Mouse (Mus musculus): ENCODE data around the gene Spint3. TPM values are rescaled to one million over a fixed set of nuclear protein-coding genes. Genes with fewer than 3 reads are reported as not detected.

Spint3 gene
- polyA plus RNA-seq, 1 experiment from 2014 or later = not detected

- no peak overlapping the region for H3K4me3 ChIP-seq
- no peak overlapping the region for H3K27ac ChIP-seq
- H3K27me3 ChIP-seq (replicated peaks) = no peaks in the 10 kb centered on the region
- WGBS = 50% methylated on average over 5 of the region's 5 CpGs
- no peak for ATAC-seq (replicated peaks)
- H3K4me1 ChIP-seq = no peaks in the 10 kb centered on the region
- no peak overlapping the region for H3K9ac ChIP-seq
- no peak overlapping the region for H3K4me2 ChIP-seq
- H3K9me3 ChIP-seq = no peaks in the 10 kb centered on the region
- H3K36me3 ChIP-seq (replicated peaks) = no peaks in the 10 kb centered on the region
Measured at GRCm38 (mm10) chr2:164544454-164545097, 28.7 kb downstream of the Spint3 start.

GRCm38 (mm10) chr2:164543745-164544144 lies 29.5 kb downstream of the Spint3 start:
- Histone ChIP-seq H3K4me2 (no peak overlapping the region), H3K9ac (no peak overlapping the region), H3K9me3 (no peaks in the 10 kb centered on the region), H3K27me3 (replicated peaks) (no peaks in the 10 kb centered on the region), H3K4me3 (no peak overlapping the region), H3K27ac (no peak overlapping the region), H3K36me3 (replicated peaks) (no peaks in the 10 kb centered on the region), H3K4me1 (no peaks in the 10 kb centered on the region)
- 73% methylated on average over 2 of the region's 2 CpGs for WGBS
- no peak for ATAC-seq (replicated peaks)

GRCm38 (mm10) chr2:164542598-164542997 lies 30.7 kb downstream of the Spint3 start:
- no peaks in the 10 kb centered on the region for H3K4me1 ChIP-seq
- no peaks in the 10 kb centered on the region for H3K36me3 ChIP-seq (replicated peaks)
- ATAC-seq (replicated peaks) = no peak
- no peak overlapping the region for H3K27ac ChIP-seq
- no peaks in the 10 kb centered on the region for H3K9me3 ChIP-seq
- H3K4me3 ChIP-seq = no peak overlapping the region
- 91% methylated on average over 7 of the region's 7 CpGs for WGBS
- no peak overlapping the region for H3K4me2 ChIP-seq
- H3K27me3 ChIP-seq (replicated peaks) = no peaks in the 10 kb centered on the region
- no peak overlapping the region for H3K9ac ChIP-seq

GRCm38 (mm10) chr2:164542132-164542531 lies 31.1 kb downstream of the Spint3 start:
- Histone ChIP-seq H3K4me3 (no peak overlapping the region), H3K27me3 (replicated peaks) (no peaks in the 10 kb centered on the region), H3K27ac (no peak overlapping the region), H3K9ac (no peak overlapping the region), H3K4me1 (no peaks in the 10 kb centered on the region), H3K36me3 (replicated peaks) (no peaks in the 10 kb centered on the region), H3K9me3 (no peaks in the 10 kb centered on the region), H3K4me2 (no peak overlapping the region)
- 72% methylated on average over 5 of the region's 5 CpGs for WGBS
- ATAC-seq (replicated peaks) = no peak

- Histone ChIP-seq H3K9ac (no peak overlapping the region), H3K36me3 (replicated peaks) (no peaks in the 10 kb centered on the region), H3K27ac (no peak overlapping the region), H3K4me3 (no peak overlapping the region), H3K9me3 (no peaks in the 10 kb centered on the region), H3K4me2 (no peak overlapping the region), H3K4me1 (no peaks in the 10 kb centered on the region), H3K27me3 (replicated peaks) (no peaks in the 10 kb centered on the region)
- 42% methylated on average over 8 of the region's 8 CpGs for WGBS
- no peak for ATAC-seq (replicated peaks)
Measured at GRCm38 (mm10) chr2:164540652-164541427, 32.4 kb downstream of the Spint3 start.

GRCm38 (mm10) chr2:164537003-164537402 lies 36.3 kb downstream of the Spint3 start:
- no peak overlapping the region for H3K4me2 ChIP-seq
- no peak for ATAC-seq (replicated peaks)
- 81% methylated on average over 4 of the region's 4 CpGs for WGBS
- H3K9ac ChIP-seq = no peak overlapping the region
- H3K27me3 ChIP-seq (replicated peaks) = no peaks in the 10 kb centered on the region
- no peaks in the 10 kb centered on the region for H3K4me1 ChIP-seq
- H3K4me3 ChIP-seq = no peak overlapping the region
- H3K27ac ChIP-seq = no peak overlapping the region
- no peaks in the 10 kb centered on the region for H3K36me3 ChIP-seq (replicated peaks)
- no peaks in the 10 kb centered on the region for H3K9me3 ChIP-seq

GRCm38 (mm10) chr2:164534315-164534714 lies 38.9 kb downstream of the Spint3 start:
- Histone ChIP-seq H3K27me3 (replicated peaks) (no peaks in the 10 kb centered on the region), H3K9me3 (no peaks in the 10 kb centered on the region), H3K36me3 (replicated peaks) (no peaks in the 10 kb centered on the region), H3K9ac (no peak overlapping the region), H3K4me1 (no peaks in the 10 kb centered on the region), H3K27ac (no peak overlapping the region), H3K4me3 (no peak overlapping the region), H3K4me2 (no peak overlapping the region)
- 80% methylated on average over 10 of the region's 10 CpGs for WGBS
- no peak for ATAC-seq (replicated peaks)

- H3K4me1 ChIP-seq = no peaks in the 10 kb centered on the region
- no peaks in the 10 kb centered on the region for H3K27me3 ChIP-seq (replicated peaks)
- WGBS = 2% methylated on average over 3 of the region's 3 CpGs
- H3K9ac ChIP-seq = no peak overlapping the region
- no peak overlapping the region for H3K4me2 ChIP-seq
- H3K36me3 ChIP-seq (replicated peaks) = no peaks in the 10 kb centered on the region
- no peak overlapping the region for H3K27ac ChIP-seq
- no peak overlapping the region for H3K4me3 ChIP-seq
- no peak for ATAC-seq (replicated peaks)
- no peaks in the 10 kb centered on the region for H3K9me3 ChIP-seq
Measured at GRCm38 (mm10) chr2:164531169-164531568, 42.1 kb downstream of the Spint3 start.

- Histone ChIP-seq H3K4me1 (no peaks in the 10 kb centered on the region), H3K4me3 (no peak overlapping the region), H3K9me3 (no peaks in the 10 kb centered on the region), H3K9ac (no peak overlapping the region), H3K4me2 (no peak overlapping the region), H3K27ac (no peak overlapping the region), H3K27me3 (replicated peaks) (no peaks in the 10 kb centered on the region), H3K36me3 (replicated peaks) (no peaks in the 10 kb centered on the region)
- ATAC-seq (replicated peaks) = no peak
- 76% methylated on average over 5 of the region's 5 CpGs for WGBS
Measured at GRCm38 (mm10) chr2:164528557-164528956, 44.7 kb downstream of the Spint3 start.

- ATAC-seq (replicated peaks) = no peak
- Histone ChIP-seq H3K4me1 (no peaks in the 10 kb centered on the region), H3K4me2 (no peak overlapping the region), H3K27me3 (replicated peaks) (no peaks in the 10 kb centered on the region), H3K36me3 (replicated peaks) (no peaks in the 10 kb centered on the region), H3K27ac (no peak overlapping the region), H3K9me3 (no peaks in the 10 kb centered on the region), H3K9ac (no peak overlapping the region), H3K4me3 (no peak overlapping the region)
- WGBS = 83% methylated on average over 10 of the region's 10 CpGs
Measured at GRCm38 (mm10) chr2:164523301-164523773, 49.9 kb downstream of the Spint3 start.

GRCm38 (mm10) chr2:164522280-164522679 lies 51.0 kb downstream of the Spint3 start:
- Histone ChIP-seq H3K4me1 (no peaks in the 10 kb centered on the region), H3K27ac (no peak overlapping the region), H3K27me3 (replicated peaks) (no peaks in the 10 kb centered on the region), H3K9ac (no peak overlapping the region), H3K36me3 (replicated peaks) (no peaks in the 10 kb centered on the region), H3K4me2 (no peak overlapping the region), H3K4me3 (no peak overlapping the region), H3K9me3 (no peaks in the 10 kb centered on the region)
- no peak for ATAC-seq (replicated peaks)
- 22% methylated on average over 8 of the region's 8 CpGs for WGBS

- Histone ChIP-seq H3K9me3 (no peaks in the 10 kb centered on the region), H3K9ac (no peak overlapping the region), H3K4me3 (no peak overlapping the region), H3K36me3 (replicated peaks) (no peaks in the 10 kb centered on the region), H3K27me3 (replicated peaks) (no peaks in the 10 kb centered on the region), H3K4me2 (no peak overlapping the region), H3K27ac (no peak overlapping the region), H3K4me1 (no peaks in the 10 kb centered on the region)
- no peak for ATAC-seq (replicated peaks)
- WGBS = 18% methylated on average over 11 of the region's 11 CpGs
Measured at GRCm38 (mm10) chr2:164521841-164522240, 51.4 kb downstream of the Spint3 start.

- Histone ChIP-seq H3K4me3 (no peak overlapping the region), H3K9me3 (no peaks in the 10 kb centered on the region), H3K4me1 (no peaks in the 10 kb centered on the region), H3K27ac (no peak overlapping the region), H3K9ac (no peak overlapping the region), H3K4me2 (no peak overlapping the region), H3K27me3 (replicated peaks) (no peaks in the 10 kb centered on the region), H3K36me3 (replicated peaks) (no peaks in the 10 kb centered on the region)
- no peak for ATAC-seq (replicated peaks)
- 17% methylated on average over 3 of the region's 3 CpGs for WGBS
Measured at GRCm38 (mm10) chr2:164520782-164521181, 52.5 kb downstream of the Spint3 start.

All from midbrain, embryonic 15.5 days (tissue).